Mouse (Mus musculus): Measurements from ENCODE around the gene Fam167b.
A peak's percentile ranks its signal among the peaks of the same experiment; 100 is the strongest.

The Fam167b gene

GRCm38 (mm10) chr4:129608426-129609025 is 30.2 kb upstream of the Fam167b start:
- peak; percentile 92 for DNase-seq (ENCODE audit: low read depth)

GRCm38 (mm10) chr4:129600233-129601158 is 22.1 kb upstream of the Fam167b start, which contains the start of the genes Eif3i and Tmem234:
Eif3i (minus strand) TSS chr4:129600648.
Tmem234 (plus strand) TSS chr4:129600668.
- peak; percentile 88 for DNase-seq (ENCODE audit: low read depth)

GRCm38 (mm10) chr4:129588865-129589264 is 10.5 kb upstream of the Fam167b start:
- no peak for DNase-seq (ENCODE audit: low read depth)

- DNase-seq (ENCODE audit: low read depth) = no peak
These were observed 8.6 kb upstream of the Fam167b start for GRCm38 (mm10) chr4:129586943-129587342.

GRCm38 (mm10) chr4:129585773-129586172 is 7.4 kb upstream of the Fam167b start:
- no peak for DNase-seq (ENCODE audit: low read depth)

GRCm38 (mm10) chr4:129584884-129585608 is 6.7 kb upstream of the Fam167b start:
- peak; percentile 94 for DNase-seq (ENCODE audit: low read depth)

GRCm38 (mm10) chr4:129584370-129584769 is 6.0 kb upstream of the Fam167b start:
- peak; percentile 37 for DNase-seq (ENCODE audit: low read depth)

- DNase-seq (ENCODE audit: low read depth) = no peak
These were observed 3.9 kb upstream of the Fam167b start for GRCm38 (mm10) chr4:129582251-129582650.

GRCm38 (mm10) chr4:129580347-129580746 is 2.0 kb upstream of the Fam167b start:
- DNase-seq (ENCODE audit: low read depth) = peak; percentile 56

- DNase-seq (ENCODE audit: low read depth) = no peak
These were observed 661 bp downstream of the Fam167b start for GRCm38 (mm10) chr4:129577688-129578087.

- peak; percentile 79 for DNase-seq (ENCODE audit: low read depth)
These were observed 1.4 kb downstream of the Fam167b start for GRCm38 (mm10) chr4:129576863-129577491.

- DNase-seq (ENCODE audit: low read depth) = peak; percentile 96
These were observed 3.0 kb downstream of the Fam167b start for GRCm38 (mm10) chr4:129575171-129575844.

- DNase-seq (ENCODE audit: low read depth) = peak; percentile 86
These were observed 4.9 kb downstream of the Fam167b start, which contains the start of gene Lck for GRCm38 (mm10) chr4:129573430-129573829. Lck (minus strand) TSS chr4:129573641.

- peak; percentile 54 for DNase-seq (ENCODE audit: low read depth)
These were observed 5.3 kb downstream of the Fam167b start for GRCm38 (mm10) chr4:129573093-129573370.

GRCm38 (mm10) chr4:129572236-129573092 is 5.9 kb downstream of the Fam167b start:
- peak; percentile 76 for DNase-seq (ENCODE audit: low read depth)

GRCm38 (mm10) chr4:129571551-129572084 is 6.7 kb downstream of the Fam167b start:
- DNase-seq (ENCODE audit: low read depth) = peak; percentile 73

GRCm38 (mm10) chr4:129570028-129570427 is 8.3 kb downstream of the Fam167b start:
- DNase-seq (ENCODE audit: low read depth) = peak; percentile 88

GRCm38 (mm10) chr4:129568366-129568765 is 10.0 kb downstream of the Fam167b start:
- DNase-seq (ENCODE audit: low read depth) = no peak

GRCm38 (mm10) chr4:129565139-129565538 is 13.2 kb downstream of the Fam167b start:
- DNase-seq (ENCODE audit: low read depth) = peak; percentile 77

- DNase-seq (ENCODE audit: low read depth) = peak; percentile 19
These were observed 14.6 kb downstream of the Fam167b start for GRCm38 (mm10) chr4:129563718-129564117.
